Mouse (Mus musculus): Measurements from ENCODE around the gene Nfkb1. TPM values are rescaled to one million over a fixed set of nuclear protein-coding genes. Genes with fewer than 3 reads are reported as not detected.

The Nfkb1 gene
- total RNA-seq (2023): 100 to 1,000 TPM; 327 to 336 TPM

DNA sequence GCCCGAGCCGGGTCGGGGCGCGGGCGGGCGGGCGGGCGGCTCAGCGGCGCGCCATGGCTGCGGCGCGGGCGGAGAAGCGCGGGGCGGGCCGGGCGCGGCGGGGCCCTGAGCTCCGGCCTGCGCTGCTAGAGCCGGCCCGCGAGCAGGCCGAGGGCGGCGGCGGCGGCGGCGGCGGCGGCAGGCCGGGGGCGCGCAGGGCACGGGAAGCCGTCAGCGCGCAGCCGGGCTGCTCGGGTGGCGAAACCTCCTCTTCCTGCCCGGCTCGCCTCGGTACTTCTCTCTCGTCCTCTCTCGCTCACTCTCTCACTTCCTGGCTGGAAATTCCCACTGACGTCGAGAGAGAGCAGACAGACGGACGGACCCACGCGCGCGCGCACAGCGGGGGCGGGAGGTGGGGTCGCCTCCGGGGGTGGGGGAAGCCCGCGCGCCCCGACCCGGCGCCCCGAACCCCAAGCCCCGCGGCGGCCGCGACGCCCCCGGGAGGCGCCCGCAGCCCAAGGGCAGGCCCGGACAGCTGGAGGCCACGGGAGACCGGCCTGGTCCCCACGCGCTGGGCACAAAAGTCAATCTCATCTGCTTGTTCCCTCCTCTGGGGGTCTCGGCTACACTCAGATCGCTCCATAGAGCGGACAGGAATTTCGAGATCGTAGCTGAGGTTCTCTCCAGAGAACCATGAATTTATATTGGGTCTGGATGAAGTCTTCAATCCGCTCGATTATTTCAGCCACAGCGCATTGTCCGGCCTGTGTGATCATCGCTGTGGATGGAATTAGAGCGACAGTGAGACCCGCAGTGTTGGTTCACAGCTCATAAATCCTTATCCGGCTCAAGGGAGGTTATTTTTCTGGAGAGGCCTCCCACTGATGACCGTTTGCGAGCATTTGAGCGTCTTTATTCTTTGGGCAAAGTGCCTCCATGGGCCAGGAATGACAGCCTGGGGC, at the start of gene Nfkb1:
Gene Nfkb1, minus strand, starts transcription at position 357 of the 941 bp plus-strand sequence.

Other genes starting within 250 kb of the Nfkb1 start
- gene Manba, start 205.9 kb downstream of the Nfkb1 start, total RNA-seq (2023): 10 to 100 TPM; 35.8 to 38.9 TPM
- 1 to 10 TPM; 3.1 to 3.4 TPM for gene Slc39a8, start 133.7 kb upstream of the Nfkb1 start, total RNA-seq (2023)

All from monocyte, adult 59 days (primary cell).